Mouse (Mus musculus): ENCODE measurements around the gene Adam15. TPM values are rescaled to one million over a fixed set of nuclear protein-coding genes. Genes with fewer than 3 reads are reported as not detected.
A peak's percentile ranks its signal among the peaks of the same experiment; 100 is the strongest.

Gene Adam15
- polyA plus RNA-seq, 1 experiment from 2014 or later = 44.0 TPM

GRCm38 (mm10) chr3:89321183-89322130, 28.3 kb downstream of the Adam15 start:
- Histone ChIP-seq H3K4me3 (replicated peaks; ENCODE audit: low read length) (peak overlapping the region; percentile 51), H3K27ac (peak overlapping the region; percentile 95), H3K27me3 (ENCODE audit: control insufficient read depth, insufficient read depth, low read length) (peaks cover 12% of the 10 kb centered on the region; the same call in 1 of the 2 replicates), H3K9me3 (ENCODE audit: control insufficient read depth, low read length) (no peaks in the 10 kb centered on the region), H3K4me2 (replicated peaks) (peak overlapping the region; percentile 78), H3K4me1 (replicated peaks; ENCODE audit: control insufficient read depth, insufficient read depth, low read length) (peaks cover 20% of the 10 kb centered on the region), H3K36me3 (replicated peaks; ENCODE audit: control insufficient read depth, insufficient read depth) (no peaks in the 10 kb centered on the region), H3K9ac (peak overlapping the region; percentile 96)
- WGBS = under 1% methylated on average over 60 of the region's 66 CpGs
- DNase-seq (ENCODE audit: low spot score) (no peak), ATAC-seq (ENCODE audit: low FRiP score) (peak; percentile 17)

- ATAC-seq (ENCODE audit: low FRiP score) (peak; percentile 52), DNase-seq (ENCODE audit: low spot score) (peak; percentile 67)
- H3K27ac ChIP-seq = peak overlapping the region; percentile 95
- H3K4me1 ChIP-seq (replicated peaks; ENCODE audit: control insufficient read depth, insufficient read depth, low read length) = peaks cover 24% of the 10 kb centered on the region
- peak overlapping the region; percentile 96 for H3K9ac ChIP-seq
- peak overlapping the region; percentile 51 for H3K4me3 ChIP-seq (replicated peaks; ENCODE audit: low read length)
- H3K36me3 ChIP-seq (replicated peaks; ENCODE audit: control insufficient read depth, insufficient read depth) = peaks cover 4% of the 10 kb centered on the region; the same call in 1 of the 2 replicates
- H3K4me2 ChIP-seq (replicated peaks) = peak overlapping the region; percentile 78
- WGBS = 3% methylated on average over 38 of the region's 41 CpGs
- peaks cover 12% of the 10 kb centered on the region; the same call in 1 of the 2 replicates for H3K27me3 ChIP-seq (ENCODE audit: control insufficient read depth, insufficient read depth, low read length)
- H3K9me3 ChIP-seq (ENCODE audit: control insufficient read depth, low read length) = no peaks in the 10 kb centered on the region
Measured at GRCm38 (mm10) chr3:89320581-89321182, 29.1 kb downstream of the Adam15 start.

GRCm38 (mm10) chr3:89319591-89320350, 30.0 kb downstream of the Adam15 start:
- DNase-seq (ENCODE audit: low spot score) (no peak), ATAC-seq (ENCODE audit: low FRiP score) (no peak)
- Histone ChIP-seq H3K36me3 (replicated peaks; ENCODE audit: control insufficient read depth, insufficient read depth) (peaks cover 9% of the 10 kb centered on the region), H3K4me2 (replicated peaks) (peak overlapping the region; percentile 78), H3K27ac (peak overlapping the region; percentile 95), H3K9me3 (ENCODE audit: control insufficient read depth, low read length) (no peaks in the 10 kb centered on the region), H3K4me3 (replicated peaks; ENCODE audit: low read length) (peak overlapping the region; percentile 51), H3K4me1 (replicated peaks; ENCODE audit: control insufficient read depth, insufficient read depth, low read length) (peaks cover 32% of the 10 kb centered on the region), H3K9ac (peak overlapping the region; percentile 96), H3K27me3 (ENCODE audit: control insufficient read depth, insufficient read depth, low read length) (peaks cover 12% of the 10 kb centered on the region; the same call in 1 of the 2 replicates)
- 3% methylated on average over 57 of the region's 58 CpGs for WGBS

GRCm38 (mm10) chr3:89318971-89319590, 30.7 kb downstream of the Adam15 start:
- H3K4me3 ChIP-seq (replicated peaks; ENCODE audit: low read length) = peak overlapping the region; percentile 51
- H3K27me3 ChIP-seq (ENCODE audit: control insufficient read depth, insufficient read depth, low read length) = peaks cover 12% of the 10 kb centered on the region; the same call in 1 of the 2 replicates
- H3K4me1 ChIP-seq (replicated peaks; ENCODE audit: control insufficient read depth, insufficient read depth, low read length) = peaks cover 32% of the 10 kb centered on the region
- H3K9me3 ChIP-seq (ENCODE audit: control insufficient read depth, low read length) = no peaks in the 10 kb centered on the region
- 6% methylated on average over 21 of the region's 21 CpGs for WGBS
- H3K9ac ChIP-seq = peak overlapping the region; percentile 96; the same call in 1 of the 2 replicates
- ATAC-seq (ENCODE audit: low FRiP score) = no peak
- H3K36me3 ChIP-seq (replicated peaks; ENCODE audit: control insufficient read depth, insufficient read depth) = peaks cover 16% of the 10 kb centered on the region
- H3K27ac ChIP-seq = peak overlapping the region; percentile 95
- no peak for DNase-seq (ENCODE audit: low spot score)
- H3K4me2 ChIP-seq (replicated peaks) = peak overlapping the region; percentile 78

GRCm38 (mm10) chr3:89318316-89318715, 31.5 kb downstream of the Adam15 start:
- H3K4me3 ChIP-seq (replicated peaks; ENCODE audit: low read length) = no peak overlapping the region
- DNase-seq (ENCODE audit: low spot score) (no peak), ATAC-seq (ENCODE audit: low FRiP score) (no peak)
- WGBS = 70% methylated on average over 8 of the region's 8 CpGs
- peaks cover 22% of the 10 kb centered on the region for H3K36me3 ChIP-seq (replicated peaks; ENCODE audit: control insufficient read depth, insufficient read depth)
- H3K9ac ChIP-seq = no peak overlapping the region
- H3K27me3 ChIP-seq (ENCODE audit: control insufficient read depth, insufficient read depth, low read length) = peaks cover 12% of the 10 kb centered on the region; the same call in 1 of the 2 replicates
- no peak overlapping the region for H3K4me2 ChIP-seq (replicated peaks)
- no peaks in the 10 kb centered on the region for H3K9me3 ChIP-seq (ENCODE audit: control insufficient read depth, low read length)
- peaks cover 32% of the 10 kb centered on the region for H3K4me1 ChIP-seq (replicated peaks; ENCODE audit: control insufficient read depth, insufficient read depth, low read length)
- no peak overlapping the region for H3K27ac ChIP-seq

- Histone ChIP-seq H3K9ac (0 out of 2 replicates have a peak overlapping the region, but pooled peaks have one; percentile 28), H3K27me3 (ENCODE audit: control insufficient read depth, insufficient read depth, low read length) (peaks cover 12% of the 10 kb centered on the region; the same call in 1 of the 2 replicates), H3K4me1 (replicated peaks; ENCODE audit: control insufficient read depth, insufficient read depth, low read length) (peaks cover 32% of the 10 kb centered on the region), H3K36me3 (replicated peaks; ENCODE audit: control insufficient read depth, insufficient read depth) (peaks cover 30% of the 10 kb centered on the region), H3K4me2 (replicated peaks) (peak overlapping the region; percentile 35), H3K9me3 (ENCODE audit: control insufficient read depth, low read length) (no peaks in the 10 kb centered on the region), H3K4me3 (replicated peaks; ENCODE audit: low read length) (no peak overlapping the region), H3K27ac (no peak overlapping the region)
- DNase-seq (ENCODE audit: low spot score) = no peak
- WGBS = 58% methylated on average over 6 of the region's 6 CpGs
- no peak for ATAC-seq (ENCODE audit: low FRiP score)
Measured at GRCm38 (mm10) chr3:89317246-89317645, 32.5 kb downstream of the Adam15 start.

- peaks cover 30% of the 10 kb centered on the region for H3K36me3 ChIP-seq (replicated peaks; ENCODE audit: control insufficient read depth, insufficient read depth)
- DNase-seq (ENCODE audit: low spot score) (peak; percentile 90), ATAC-seq (ENCODE audit: low FRiP score) (peak; percentile 26; the same call in 1 of the 2 replicates)
- peak overlapping the region; percentile 38 for H3K4me2 ChIP-seq (replicated peaks)
- no peaks in the 10 kb centered on the region for H3K9me3 ChIP-seq (ENCODE audit: control insufficient read depth, low read length)
- 0 out of 2 replicates have a peak overlapping the region, but pooled peaks have one; percentile 28 for H3K9ac ChIP-seq
- WGBS = 0% methylated on average over 4 of the region's 4 CpGs
- H3K4me1 ChIP-seq (replicated peaks; ENCODE audit: control insufficient read depth, insufficient read depth, low read length) = peaks cover 32% of the 10 kb centered on the region
- no peak overlapping the region for H3K4me3 ChIP-seq (replicated peaks; ENCODE audit: low read length)
- no peak overlapping the region for H3K27ac ChIP-seq
- peaks cover 12% of the 10 kb centered on the region; the same call in 1 of the 2 replicates for H3K27me3 ChIP-seq (ENCODE audit: control insufficient read depth, insufficient read depth, low read length)
Measured at GRCm38 (mm10) chr3:89316833-89317232, 33.0 kb downstream of the Adam15 start.

All from hindbrain, embryonic 14.5 days (tissue).